Mouse (Mus musculus) skeletal muscle tissue, postnatal 0 days (tissue): ENCODE results near the gene Gm11213. TPM values are rescaled to one million over a fixed set of nuclear protein-coding genes. Genes with fewer than 3 reads are reported as not detected.

Source experiments
- polyA plus RNA-seq: library from polyadenylated mRNA; unstranded; fragments of >200 nt; fragmentation: Nextera tagmentation; extraction: Ambion mirVana; gene quantifications from 2 replicates; pipeline ENCODE4 v1.2.1, GENCODE M21; 2015

Gm11213 gene
- polyA plus RNA-seq = not detected in 2 replicates

DNA sequence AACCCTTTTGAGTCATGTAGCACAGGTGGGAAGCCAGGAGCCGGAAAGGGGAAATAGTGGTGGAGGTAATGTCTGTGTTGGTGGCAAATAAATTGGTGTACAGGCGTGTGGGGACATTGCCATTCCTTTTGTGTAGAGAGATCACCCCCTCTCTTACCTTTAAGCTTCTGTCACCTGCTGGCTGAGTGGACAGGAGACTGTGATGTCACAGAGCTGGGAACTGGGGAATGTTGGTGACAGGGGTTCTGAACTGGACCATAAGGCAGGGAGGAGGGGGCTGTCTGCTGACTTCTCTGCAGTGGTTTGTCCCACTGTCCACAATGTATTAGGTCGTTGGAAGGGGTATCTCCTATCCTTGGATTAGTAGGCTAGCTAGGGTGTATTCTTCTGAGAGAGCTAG is at the start of gene Gm11213:
Gm11213 (minus strand) TSS at position 317 of the 400 bp plus-strand sequence.

DNA sequence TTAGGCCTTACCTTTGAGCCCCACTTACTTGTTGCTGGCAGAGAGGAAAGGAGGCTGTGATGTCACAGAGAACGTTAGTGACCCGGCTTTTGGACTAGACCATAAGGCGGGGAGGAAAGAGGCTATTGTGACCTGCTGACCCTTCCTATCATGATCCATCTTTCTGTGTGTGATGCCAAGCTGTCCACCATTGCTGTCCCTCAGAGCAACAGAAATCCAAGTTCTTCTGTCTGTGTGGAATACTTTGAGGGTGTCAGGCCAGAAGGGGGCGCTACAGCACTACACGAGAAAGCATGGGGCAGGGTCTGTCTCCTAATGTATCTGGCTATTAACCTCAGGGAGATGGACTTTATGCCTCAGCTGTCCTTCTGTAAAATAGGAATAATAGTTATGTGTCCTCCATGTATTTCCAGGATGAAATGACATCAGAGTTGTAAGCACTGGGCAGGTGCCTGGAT is 17.3 kb upstream of the Gm11213 start, which contains the start of gene Tex48:
Tex48 (minus strand) TSS at position 51 of the 458 bp plus-strand sequence.

DNA sequence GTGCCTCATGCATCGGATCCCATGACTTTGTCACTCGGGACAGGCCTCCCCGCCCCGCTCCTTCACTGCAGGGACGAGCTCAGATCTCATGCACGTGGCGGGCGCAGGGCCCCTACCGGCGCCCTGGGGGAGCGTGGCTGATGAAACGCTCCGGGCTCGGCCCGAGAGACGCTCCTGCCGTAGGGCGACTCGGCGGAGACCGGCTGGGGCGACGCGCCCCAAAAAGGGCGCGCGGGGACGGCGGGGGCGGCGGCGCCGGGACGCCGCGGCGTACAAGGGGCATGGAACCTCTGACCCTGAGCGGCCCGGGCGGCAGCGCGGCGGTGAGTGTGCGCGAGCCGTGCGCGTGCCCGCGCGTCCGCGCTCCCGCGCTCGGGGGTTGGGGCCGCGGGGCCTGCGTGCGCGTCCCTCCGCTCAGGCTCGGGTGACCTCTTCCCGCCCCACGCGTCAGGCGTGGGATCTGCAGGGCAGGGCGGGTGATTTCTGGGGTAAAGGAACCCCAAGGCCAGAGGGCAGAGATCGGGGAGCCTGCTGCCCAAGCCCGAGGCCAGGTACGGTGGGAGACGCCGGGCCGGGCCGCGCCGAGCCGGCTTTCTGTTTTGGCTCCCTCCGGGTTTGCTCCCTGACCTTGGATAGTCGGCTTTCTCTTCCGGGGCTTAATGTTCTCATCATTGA is 46.5 kb downstream of the Gm11213 start, which contains the start of gene Tmem268:
Tmem268 (plus strand) TSS at position 375 of the 675 bp plus-strand sequence.

Other genes with a start within 250 kb of the Gm11213 start
- 0.17 and 0.51 TPM in 2 replicates for gene Orm3, start 249.1 kb downstream of the Gm11213 start, polyA plus RNA-seq
- gene Orm2, start 242.8 kb downstream of the Gm11213 start, polyA plus RNA-seq = 0.85 TPM in 1 of 2 replicates, not detected in the other
- 1.8 and 2.0 TPM in 2 replicates for gene Akna, start 201.9 kb downstream of the Gm11213 start, polyA plus RNA-seq
- gene Whrn, start 109.3 kb downstream of the Gm11213 start, polyA plus RNA-seq = 1.3 and 1.6 TPM in 2 replicates
- 280 and 298 TPM in 2 replicates for gene Atp6v1g1, start 60.5 kb downstream of the Gm11213 start, polyA plus RNA-seq
- gene Tmem268, start 46.5 kb downstream of the Gm11213 start, polyA plus RNA-seq = 4.2 and 5.7 TPM in 2 replicates
- gene Tex48, start 17.2 kb upstream of the Gm11213 start, polyA plus RNA-seq = not detected in 2 replicates
- gene Gm11214, start 58.1 kb upstream of the Gm11213 start, polyA plus RNA-seq = not detected in 2 replicates
- 0.05 TPM in 1 of 2 replicates, not detected in the other for gene Tnfsf15, start 139.9 kb upstream of the Gm11213 start, polyA plus RNA-seq